Mouse (Mus musculus) kidney, postnatal 14 days (tissue): ENCODE results near the gene Lrrc7.

Source experiments
- DNase-seq: peaks from one replicate; pipeline ENCODE4 v3.0.0; 2022; ENCODE audit warnings: mixed read lengths

Lrrc7 gene

DNA sequence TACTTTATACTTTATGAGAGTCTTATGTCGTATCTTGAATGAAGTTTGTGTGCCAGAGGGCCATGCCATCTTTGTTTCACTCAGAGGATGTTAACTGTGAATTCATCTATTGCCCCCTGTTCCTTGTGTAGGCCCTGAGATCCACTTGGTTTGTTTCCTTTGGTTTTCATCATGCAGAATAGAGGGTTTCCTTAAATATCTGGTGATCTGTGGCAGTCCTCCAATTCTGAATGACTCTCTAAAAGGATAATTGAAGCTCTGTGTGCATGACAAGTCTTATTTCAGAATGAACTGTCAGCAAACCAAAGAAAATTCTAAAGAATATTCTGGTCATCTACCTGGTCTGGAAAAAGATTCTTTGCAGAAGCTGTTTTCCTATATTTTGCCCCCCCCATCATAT is 205.3 kb downstream of the Lrrc7 start:
- DNase-seq = no peak

DNA sequence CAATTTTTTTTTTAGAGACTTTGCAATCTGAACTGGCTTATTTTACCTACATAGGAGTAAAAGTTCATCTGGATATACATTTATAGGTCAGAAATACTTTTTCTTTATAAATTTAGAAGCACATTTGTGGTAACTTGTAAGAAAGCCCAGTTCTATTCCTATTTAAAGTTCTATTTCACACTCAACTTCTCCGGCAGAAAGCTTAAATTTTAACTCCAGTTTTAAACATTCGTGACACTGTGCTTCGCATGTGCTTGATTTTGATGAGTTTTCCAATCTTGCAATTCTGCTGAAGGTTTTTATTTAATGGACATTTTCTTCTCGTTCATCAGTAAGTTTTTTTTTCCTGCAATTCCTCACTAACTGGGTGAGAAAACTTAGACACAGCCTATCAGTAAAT is 205.8 kb downstream of the Lrrc7 start:
- DNase-seq = no peak

DNA sequence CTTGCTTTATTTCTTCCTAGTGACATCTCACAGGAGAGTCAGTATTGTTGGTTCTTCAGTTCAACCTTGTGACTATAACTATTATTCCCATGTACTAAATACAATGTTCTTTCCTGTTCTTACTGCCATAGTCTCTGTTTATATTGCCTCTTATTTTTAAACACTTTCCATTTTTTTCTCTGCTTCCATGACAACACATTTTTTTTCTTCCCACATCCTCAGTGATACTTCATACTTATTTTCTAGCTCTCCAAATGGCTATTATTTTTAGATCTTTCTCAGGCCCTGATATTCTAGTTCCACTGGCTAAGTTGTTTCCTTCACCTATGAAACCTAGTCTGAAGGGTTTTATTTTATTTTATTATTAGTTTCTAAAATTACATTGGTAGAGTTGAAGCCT is 221.2 kb downstream of the Lrrc7 start:
- DNase-seq = no peak

DNA sequence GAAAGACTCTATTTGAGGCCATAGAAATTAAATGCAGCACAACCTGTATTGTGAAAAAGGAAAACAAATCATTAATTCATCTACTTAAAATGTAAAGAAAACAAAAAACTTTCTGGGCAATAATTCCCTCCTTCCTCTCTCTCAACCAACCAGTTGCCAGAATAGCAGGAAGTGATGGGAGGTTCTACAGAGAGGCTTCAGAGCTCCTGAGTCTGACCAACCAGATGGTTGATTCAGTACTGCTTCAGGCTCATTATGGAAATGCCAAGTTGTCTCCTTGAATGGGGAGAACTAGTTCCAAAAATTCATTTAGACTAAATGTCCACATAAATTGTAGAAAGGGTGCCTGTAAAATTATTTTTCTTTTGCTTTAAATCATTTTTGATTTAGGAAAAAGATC is 231.9 kb downstream of the Lrrc7 start:
- DNase-seq = no peak

DNA sequence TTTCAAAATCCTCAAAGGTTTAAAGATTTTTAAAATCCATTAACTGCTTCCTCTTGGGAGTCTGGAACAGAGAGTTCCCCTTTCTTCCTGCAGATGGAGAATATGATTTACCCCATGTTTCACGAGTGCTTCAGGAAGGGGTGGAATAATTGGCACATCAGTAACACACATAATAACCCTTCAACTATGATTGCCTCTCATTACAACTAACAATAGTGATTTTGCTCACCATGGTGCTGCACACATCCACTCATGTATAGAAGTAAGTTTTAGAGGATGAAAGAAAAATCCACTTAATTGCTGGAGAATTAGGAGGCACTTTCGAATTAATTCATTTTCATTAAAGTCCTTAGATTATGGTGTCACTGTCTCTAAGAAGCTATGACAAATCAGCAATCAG is 251.6 kb downstream of the Lrrc7 start:
- DNase-seq = no peak

DNA sequence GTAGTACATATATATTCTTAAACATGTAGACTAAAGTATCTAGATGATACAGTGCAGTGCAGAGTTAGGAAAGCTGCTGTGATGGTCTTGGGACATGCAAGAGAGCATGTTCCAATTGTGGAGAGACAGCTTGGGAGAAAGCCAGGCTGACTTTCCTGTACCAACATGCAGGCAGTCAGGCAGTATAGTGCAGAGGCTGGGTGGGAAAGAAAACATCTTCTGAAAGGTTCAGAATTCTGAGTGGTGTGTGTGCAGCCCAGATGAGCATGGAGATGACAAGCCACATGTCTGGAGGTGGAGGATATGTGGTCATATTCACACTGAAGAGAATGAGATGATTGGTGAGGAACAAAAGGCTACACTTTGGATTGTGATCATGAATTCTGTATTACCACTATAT is 254.6 kb downstream of the Lrrc7 start:
- DNase-seq = no peak

DNA sequence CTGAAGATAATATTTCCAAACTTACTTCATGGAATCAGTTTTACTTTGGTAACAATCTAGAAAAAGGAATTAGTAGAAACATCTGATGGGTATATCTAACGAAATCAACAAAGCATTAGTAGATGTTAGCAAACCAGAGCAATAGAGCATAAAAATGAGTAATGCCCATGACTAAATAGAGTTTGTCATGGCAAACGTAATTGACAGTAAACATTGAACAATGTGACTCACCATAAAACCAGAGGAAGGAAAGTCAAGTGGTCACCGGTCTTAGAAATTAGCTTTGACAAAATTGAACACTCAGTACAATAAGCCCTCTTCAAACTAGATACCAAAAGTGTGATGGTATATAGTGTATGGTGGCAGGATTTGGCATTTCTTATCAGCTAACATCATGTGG is 263.3 kb downstream of the Lrrc7 start:
- DNase-seq = no peak

DNA sequence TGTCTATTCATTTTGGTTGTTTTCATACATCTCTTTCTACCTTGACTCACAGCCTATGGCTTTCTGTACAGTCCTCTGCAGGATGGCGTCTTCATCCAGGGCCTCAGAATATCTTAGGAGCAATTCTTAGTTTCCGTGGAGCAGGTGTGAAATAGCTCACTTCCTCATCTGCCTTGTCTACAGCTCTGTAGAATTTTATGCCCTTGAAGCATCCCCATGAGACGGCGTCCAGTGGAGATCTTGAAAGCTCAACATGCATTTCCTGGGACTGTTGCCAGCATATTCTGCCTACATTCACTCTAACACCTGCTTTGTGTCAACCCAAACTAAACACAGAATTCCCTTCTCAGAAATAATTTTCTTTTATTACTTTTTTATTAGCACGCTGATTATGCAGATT is 267.0 kb downstream of the Lrrc7 start:
- no peak for DNase-seq

DNA sequence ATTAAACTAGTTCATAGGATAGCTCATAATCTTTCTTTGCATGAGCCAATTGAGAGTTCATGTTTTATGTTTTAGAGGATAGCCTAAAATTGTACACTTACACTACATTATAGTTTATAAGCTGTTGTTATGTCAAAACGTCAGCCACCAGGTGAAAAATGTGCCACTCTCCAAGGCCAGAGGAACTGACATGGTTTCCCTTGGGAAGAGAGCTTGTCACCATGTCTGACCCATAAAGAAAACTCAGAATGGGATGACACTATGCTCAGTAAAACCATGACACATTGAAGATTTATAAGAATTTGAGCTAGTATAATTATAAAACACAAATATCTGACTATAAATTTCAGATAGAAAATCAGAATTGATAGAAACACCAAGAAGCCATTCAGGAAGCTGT is 277.6 kb downstream of the Lrrc7 start:
- no peak for DNase-seq

DNA sequence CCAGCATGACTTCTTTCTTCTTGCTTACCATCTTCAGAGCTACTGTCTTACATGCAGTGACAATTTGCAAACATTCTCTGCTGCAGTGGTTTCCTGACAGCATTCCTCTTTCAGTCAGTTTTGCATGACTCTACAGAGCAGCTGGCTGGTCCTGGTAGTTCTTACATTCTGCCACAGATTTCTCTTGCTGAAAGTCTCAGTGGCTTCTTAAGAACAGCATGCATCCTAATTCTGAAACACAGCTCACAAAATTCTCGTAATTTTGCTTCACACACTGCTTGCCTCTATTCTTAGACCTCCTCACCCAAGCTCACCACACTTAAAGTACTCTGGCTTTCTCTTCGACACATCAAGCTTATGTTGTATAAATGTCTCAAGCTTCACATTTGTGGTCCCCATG is 283.4 kb downstream of the Lrrc7 start:
- no peak for DNase-seq

DNA sequence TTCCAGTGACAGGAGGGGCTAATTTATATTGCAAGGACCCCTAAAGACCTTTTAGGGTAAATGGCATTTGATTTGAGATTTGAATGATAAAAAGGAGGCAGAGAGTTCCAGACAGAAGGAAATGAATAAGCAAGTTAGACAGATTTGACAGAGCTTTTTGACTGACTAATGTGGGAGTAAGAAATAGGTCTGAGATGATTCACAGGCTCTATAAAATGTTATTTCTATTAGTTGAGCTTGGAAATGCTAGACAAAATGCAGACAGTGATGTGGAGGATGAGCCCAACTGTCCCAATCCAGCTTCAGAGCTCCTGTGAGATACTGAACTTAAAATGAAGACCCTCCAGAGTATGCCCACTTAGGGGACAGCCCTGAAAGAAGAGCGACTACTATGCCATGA is 289.3 kb downstream of the Lrrc7 start:
- no peak for DNase-seq

DNA sequence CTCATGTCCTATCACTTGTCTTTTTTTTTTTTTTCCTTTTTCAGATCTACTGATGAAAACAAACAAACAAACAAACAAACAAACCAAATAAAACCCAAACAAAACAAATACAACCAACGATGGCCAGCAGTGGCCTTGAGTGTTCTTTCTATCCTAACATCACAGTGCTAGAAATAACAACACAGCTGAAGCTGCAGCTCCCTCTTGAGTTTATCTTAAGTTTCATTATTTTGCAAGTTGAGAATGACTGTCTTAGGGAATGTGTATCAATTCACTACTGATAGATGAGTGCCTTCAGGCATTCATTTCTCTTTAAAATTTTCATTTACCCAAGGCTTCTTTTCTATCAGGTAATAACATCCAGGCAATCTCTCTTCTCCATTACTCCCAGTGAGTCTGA is 291.1 kb downstream of the Lrrc7 start:
- no peak for DNase-seq

DNA sequence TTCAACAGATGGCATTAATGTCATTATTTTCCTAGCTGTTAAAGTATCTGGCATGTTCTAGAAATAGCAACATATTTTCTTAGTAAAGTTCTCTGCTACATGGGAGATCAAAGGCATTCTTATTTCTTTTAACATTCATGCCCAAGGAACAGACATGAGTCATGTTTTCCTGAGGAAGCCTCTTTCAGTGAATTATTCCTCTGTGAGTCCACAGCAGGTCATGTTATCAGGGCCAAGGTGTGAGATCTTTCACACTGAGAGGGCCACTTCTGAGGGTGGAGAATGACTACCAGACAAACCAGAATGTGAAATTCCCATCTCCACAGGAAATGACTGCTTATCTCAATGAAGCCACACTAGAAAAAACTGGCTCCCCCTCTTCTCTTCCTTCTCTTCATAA is 309.4 kb downstream of the Lrrc7 start:
- DNase-seq = no peak

DNA sequence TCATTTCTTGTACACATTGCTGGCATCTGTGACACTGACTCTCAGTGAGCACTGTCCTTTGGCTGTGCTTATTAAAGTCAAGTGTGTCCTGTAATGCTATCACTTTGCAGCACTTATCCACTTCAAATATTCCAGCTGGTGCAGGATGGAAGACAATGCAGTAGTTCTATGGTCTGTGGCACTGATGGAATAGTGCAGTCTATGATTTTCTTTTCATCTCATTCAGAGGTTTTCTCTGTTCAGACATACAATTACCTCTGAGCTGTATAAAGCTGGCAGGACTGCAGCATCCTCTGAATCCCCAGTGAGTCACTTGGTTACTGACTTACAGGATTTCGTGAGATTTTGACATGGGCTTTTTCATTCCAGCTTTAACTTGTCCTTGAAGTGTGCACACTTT is 314.3 kb downstream of the Lrrc7 start:
- DNase-seq = no peak

DNA sequence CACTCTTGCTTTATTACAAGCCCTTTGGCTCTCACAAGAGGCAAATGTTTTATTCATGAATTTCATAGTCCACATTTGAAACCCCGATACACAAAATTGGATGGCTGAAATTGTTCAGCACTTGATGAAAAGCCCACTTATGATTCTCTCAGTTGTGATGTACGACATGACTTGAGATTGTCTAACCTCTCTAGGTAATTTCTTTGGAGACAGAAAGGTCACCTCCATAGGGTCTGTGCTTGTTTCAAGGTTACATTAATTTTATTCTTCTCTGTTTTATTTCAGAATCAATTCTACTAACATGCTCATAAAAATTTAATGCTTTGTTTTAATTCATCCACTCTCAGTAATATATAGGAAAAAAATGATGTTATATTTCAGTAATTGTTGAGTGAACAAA is 351.4 kb downstream of the Lrrc7 start:
- DNase-seq = no peak

DNA sequence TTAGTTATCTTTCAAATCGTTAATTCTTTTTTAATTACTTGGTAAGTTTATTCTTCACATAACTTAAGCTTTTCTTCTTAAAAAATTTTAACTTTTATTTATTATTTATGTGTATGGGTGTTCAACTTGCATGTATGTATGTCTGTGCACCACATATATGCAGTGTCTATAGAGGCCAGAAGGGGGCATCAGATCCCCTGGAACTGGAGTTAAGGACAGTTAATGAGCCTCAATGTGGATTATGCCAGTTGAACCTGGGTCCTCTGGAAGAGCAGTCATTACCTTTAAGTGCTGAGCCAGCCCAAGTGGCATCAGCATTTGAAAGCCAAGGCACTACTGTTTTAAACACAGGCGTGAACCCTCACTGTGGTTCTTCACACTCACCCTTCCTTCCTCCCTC is 352.0 kb downstream of the Lrrc7 start:
- DNase-seq = peak; percentile 20

DNA sequence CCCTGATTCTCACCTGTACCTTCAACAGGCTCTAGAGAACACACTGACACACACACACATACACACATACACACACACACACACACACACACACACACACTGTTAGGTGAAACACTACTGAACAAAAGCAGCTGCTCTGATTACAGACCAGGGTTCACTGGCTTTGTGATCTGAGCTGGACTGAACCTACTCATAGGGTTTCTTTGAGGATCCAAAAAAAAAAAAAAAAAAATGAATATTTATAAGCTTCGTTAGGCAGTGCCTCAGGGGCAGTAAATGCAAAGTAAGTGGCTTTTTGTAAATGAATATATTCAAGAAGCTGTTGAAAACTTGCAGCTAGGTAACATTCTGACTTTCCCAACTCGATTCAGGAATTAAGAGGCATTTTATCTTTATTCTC is 354.2 kb downstream of the Lrrc7 start:
- DNase-seq = peak; percentile 2

DNA sequence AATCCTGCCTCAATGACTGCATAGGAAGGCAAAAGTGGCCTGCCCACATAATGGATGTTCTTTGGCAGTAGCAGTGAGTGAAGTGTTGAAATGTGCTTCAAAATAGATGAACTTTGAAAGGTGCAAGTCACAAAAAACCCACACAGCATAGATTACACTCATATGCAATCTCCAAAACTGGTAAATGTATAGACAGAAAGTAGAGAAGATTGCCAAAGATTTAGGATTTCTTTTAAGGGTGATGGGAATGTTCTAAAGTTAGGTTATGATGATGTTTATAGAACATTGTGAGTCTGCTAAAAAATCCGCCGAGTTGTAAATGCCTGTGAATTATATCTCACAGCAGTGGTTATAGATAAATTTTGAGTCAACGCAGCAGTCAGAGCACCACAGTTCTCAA is 359.2 kb downstream of the Lrrc7 start:
- DNase-seq = no peak

DNA sequence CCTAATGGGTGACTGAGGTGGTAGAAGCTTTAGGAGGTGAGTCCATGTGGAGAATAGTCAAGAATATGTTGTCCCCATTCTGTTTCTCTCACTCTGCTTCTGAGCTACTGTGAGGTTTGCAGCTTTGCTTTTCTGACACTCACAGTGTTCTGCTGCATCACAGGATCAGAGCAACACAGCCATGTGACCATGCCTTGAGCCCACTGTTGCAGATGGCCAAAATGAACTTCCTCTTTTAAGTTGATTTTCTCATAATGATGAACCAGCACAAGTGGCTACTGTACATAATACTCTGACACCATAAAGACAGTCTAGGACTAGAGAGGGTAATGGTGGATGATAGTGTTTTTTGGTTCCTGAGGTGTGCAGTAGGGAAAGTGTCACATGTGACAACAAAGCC is 366.6 kb downstream of the Lrrc7 start:
- DNase-seq = no peak

DNA sequence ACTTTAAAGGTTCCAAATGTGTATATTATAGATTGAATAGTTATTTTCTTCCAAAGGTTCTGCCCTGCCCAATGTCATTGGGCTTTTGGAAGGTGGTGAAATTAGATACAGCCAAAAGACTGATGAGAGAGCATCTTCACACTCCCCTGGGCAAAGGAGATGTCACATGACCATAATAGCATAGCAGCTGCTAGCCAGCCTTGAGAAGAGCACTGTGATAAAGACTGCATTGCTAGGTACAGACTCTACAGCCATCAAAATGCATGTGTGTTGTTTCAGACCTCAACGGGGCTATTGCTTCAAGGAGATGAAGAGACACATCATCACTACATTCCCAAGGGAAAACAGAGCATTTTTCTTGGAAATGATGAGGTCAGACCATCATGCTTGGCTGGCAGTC is 368.8 kb downstream of the Lrrc7 start:
- DNase-seq = no peak

DNA sequence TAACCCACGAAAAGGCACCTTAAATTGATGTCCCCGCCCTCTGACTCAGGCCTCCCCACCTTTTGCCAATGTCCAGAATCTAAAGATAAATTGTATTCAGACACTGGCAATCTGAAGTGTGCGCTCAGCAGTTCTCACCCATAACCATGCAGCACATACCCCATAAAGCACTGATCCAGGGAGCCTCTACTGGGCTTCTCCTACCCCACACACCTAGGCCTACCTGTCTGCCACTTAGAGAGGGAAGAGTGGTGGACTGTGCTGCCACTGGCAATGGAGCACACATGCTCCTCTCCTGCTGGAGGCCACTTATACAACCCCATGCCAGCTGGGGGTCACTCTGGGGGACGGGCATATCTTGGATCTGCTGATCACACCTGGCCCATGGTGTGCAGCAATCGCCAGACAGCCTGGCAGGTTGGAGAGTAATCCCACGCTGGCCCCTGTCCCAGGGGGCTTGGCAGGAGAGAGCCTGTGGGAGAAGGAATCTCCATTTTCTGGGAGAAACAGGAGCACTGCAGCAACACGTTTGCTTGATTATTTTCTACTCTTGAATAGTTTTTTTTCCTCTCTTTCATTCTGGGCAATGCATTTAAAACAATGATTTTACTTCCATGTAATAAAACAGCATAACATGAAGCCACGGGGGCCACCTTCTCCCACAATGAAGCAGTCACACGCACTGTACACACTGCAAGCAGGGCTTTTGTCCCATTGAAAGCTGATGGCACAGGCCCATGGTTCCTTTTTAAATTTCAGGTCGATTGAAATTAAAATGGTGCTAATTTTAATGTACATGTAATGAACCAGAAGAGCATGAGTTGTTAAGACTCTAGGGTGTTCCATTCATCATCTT is 386.9 kb downstream of the Lrrc7 start:
- no peak for DNase-seq

DNA sequence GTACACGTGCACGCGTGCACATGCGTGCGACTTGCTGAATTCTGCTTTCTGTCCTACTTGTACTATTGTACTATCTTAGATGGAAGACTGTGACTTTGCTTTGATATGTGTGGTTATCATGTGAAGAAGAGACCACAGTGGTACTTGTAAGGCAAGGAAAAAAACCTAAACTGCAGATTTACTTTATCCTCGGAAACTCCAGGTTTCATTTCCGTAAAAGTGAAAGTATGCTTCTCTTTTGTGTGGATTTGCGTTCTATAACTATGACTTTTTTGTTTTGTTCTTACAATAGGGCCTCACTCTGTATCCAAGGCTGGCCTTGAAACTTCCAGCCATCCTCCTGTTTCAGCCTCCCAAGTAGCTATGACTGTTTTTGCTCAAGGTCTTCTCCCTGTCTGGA is 392.8 kb downstream of the Lrrc7 start:
- no peak for DNase-seq

DNA sequence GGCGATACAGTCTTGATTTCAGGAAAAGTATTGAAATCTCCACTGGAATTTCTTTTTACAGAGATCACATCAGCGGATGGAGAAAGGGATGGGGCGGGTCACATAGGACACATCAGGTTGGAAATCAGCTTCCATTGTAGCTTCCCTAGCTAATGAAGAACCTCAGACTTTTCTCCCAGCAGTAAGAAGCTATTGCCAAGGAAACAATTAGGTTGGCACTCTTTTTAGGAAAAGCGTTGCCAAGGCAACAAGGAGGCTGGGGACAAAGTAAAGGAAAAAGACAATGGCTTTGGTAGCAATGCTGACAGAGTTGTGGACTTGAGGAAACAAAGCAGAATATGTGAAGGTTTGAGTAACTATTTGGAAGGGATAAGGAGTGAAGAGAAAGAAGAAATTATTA is 393.6 kb downstream of the Lrrc7 start:
- DNase-seq = no peak

DNA sequence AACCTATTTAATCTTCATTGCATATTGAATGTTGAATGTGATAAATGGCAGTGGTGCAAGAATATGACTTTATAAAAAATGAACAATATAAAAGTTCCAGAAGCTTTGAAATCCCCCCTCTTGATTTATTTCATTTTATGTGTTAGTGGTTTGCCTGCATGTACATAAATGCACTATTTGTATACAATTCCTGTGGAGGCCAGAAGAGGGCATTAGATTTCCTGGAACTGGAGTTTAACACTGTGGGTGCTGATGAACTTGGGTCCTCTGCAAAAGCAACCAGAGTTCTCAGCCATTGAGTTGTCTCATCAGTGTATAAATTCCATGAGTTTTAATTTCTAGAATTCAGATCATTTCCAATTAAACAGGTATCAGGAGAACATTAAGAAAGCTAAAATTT is 397.0 kb downstream of the Lrrc7 start:
- peak; percentile 12 for DNase-seq

DNA sequence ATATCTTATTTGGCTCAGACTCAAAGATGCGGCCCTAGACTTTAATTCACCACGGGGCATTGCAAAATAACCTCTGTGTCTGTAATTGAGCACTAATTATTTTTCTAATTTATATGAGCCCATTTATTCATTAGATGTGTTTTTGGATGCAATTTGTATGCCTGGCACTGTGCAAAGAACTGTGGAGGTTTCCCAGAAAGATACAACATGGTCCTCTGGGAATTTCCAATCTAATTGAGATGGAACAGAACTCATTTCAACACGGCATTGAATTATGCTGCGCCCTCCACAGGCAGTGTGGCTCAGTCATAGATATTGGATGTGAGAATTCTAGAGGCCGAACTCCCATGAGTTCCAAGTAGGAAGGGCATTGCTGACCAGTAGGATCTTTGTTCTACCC is 397.6 kb downstream of the Lrrc7 start:
- DNase-seq = no peak
